Mouse (Mus musculus): ENCODE results near the gene Slc9a5. TPM values are rescaled to one million over a fixed set of nuclear protein-coding genes. Genes with fewer than 3 reads are reported as not detected.

The Slc9a5 gene
- polyA plus RNA-seq, 1 experiment, result 1.9 TPM

GRCm38 (mm10) chr8:105326968-105327367 lies 21.7 kb upstream of the Slc9a5 start:
- Histone ChIP-seq H3K4me1 (ENCODE audit: control insufficient read depth, insufficient read depth, low read length) (peaks cover 15% of the 10 kb centered on the region), H3K27me3 (replicated peaks; ENCODE audit: control insufficient read depth, insufficient read depth, low read length) (no peaks in the 10 kb centered on the region), H3K36me3 (ENCODE audit: control insufficient read depth, insufficient read depth, low read length) (peaks cover 7% of the 10 kb centered on the region), H3K27ac (ENCODE audit: insufficient read depth, low read depth, low read length) (0 out of 2 replicates have a peak overlapping the region, but pooled peaks have one; percentile 58), H3K4me3 (ENCODE audit: insufficient read depth, low read depth, low read length) (peak overlapping the region; percentile 94)
- no peak for DNase-seq
- 23% methylated on average over 6 of the region's 6 CpGs for WGBS
- TF ChIP-seq POLR2A (IDR thresholded peaks at IDR 0.05; ENCODE audit: low read depth, low read length), result no peak
- TF ChIP-seq CTCF (conservative IDR thresholded peaks at IDR 0.05; ENCODE audit: insufficient read depth, insufficient read length, low read depth, low read length), result no peak

- WGBS, result 75% methylated on average over 12 of the region's 12 CpGs
- peak; percentile 62 for DNase-seq
- Histone ChIP-seq H3K27ac (ENCODE audit: insufficient read depth, low read depth, low read length) (no peak overlapping the region), H3K27me3 (replicated peaks; ENCODE audit: control insufficient read depth, insufficient read depth, low read length) (no peaks in the 10 kb centered on the region), H3K4me3 (ENCODE audit: insufficient read depth, low read depth, low read length) (no peak overlapping the region), H3K36me3 (ENCODE audit: control insufficient read depth, insufficient read depth, low read length) (peaks cover 7% of the 10 kb centered on the region), H3K4me1 (ENCODE audit: control insufficient read depth, insufficient read depth, low read length) (peaks cover 9% of the 10 kb centered on the region)
- TF ChIP-seq CTCF (conservative IDR thresholded peaks at IDR 0.05; ENCODE audit: insufficient read depth, insufficient read length, low read depth, low read length), result no peak
- no peak for TF ChIP-seq POLR2A (IDR thresholded peaks at IDR 0.05; ENCODE audit: low read depth, low read length)
Observed at GRCm38 (mm10) chr8:105330325-105330724, 18.3 kb upstream of the Slc9a5 start.

- H3K4me1 ChIP-seq (ENCODE audit: control insufficient read depth, insufficient read depth, low read length), result peaks cover 6% of the 10 kb centered on the region
- H3K27ac ChIP-seq (ENCODE audit: insufficient read depth, low read depth, low read length), result no peak overlapping the region
- TF ChIP-seq CTCF (conservative IDR thresholded peaks at IDR 0.05; ENCODE audit: insufficient read depth, insufficient read length, low read depth, low read length) (no peak), POLR2A (IDR thresholded peaks at IDR 0.05; ENCODE audit: low read depth, low read length) (no peak)
- no peak for DNase-seq
- 91% methylated on average over 22 of the region's 22 CpGs for WGBS
- no peaks in the 10 kb centered on the region for H3K27me3 ChIP-seq (replicated peaks; ENCODE audit: control insufficient read depth, insufficient read depth, low read length)
- H3K4me3 ChIP-seq (ENCODE audit: insufficient read depth, low read depth, low read length), result no peak overlapping the region
- peaks cover 7% of the 10 kb centered on the region for H3K36me3 ChIP-seq (ENCODE audit: control insufficient read depth, insufficient read depth, low read length)
Observed at GRCm38 (mm10) chr8:105331469-105331868, 17.2 kb upstream of the Slc9a5 start.

- no peak for TF ChIP-seq POLR2A (IDR thresholded peaks at IDR 0.05; ENCODE audit: low read depth, low read length)
- TF ChIP-seq CTCF (conservative IDR thresholded peaks at IDR 0.05; ENCODE audit: insufficient read depth, insufficient read length, low read depth, low read length), result no peak
- Histone ChIP-seq H3K36me3 (ENCODE audit: control insufficient read depth, insufficient read depth, low read length) (peaks cover 7% of the 10 kb centered on the region), H3K27ac (ENCODE audit: insufficient read depth, low read depth, low read length) (no peak overlapping the region), H3K4me1 (ENCODE audit: control insufficient read depth, insufficient read depth, low read length) (peaks cover 6% of the 10 kb centered on the region), H3K27me3 (replicated peaks; ENCODE audit: control insufficient read depth, insufficient read depth, low read length) (no peaks in the 10 kb centered on the region), H3K4me3 (ENCODE audit: insufficient read depth, low read depth, low read length) (no peak overlapping the region)
- 93% methylated on average over 9 of the region's 9 CpGs for WGBS
- no peak for DNase-seq
Observed at GRCm38 (mm10) chr8:105331931-105332330, 16.7 kb upstream of the Slc9a5 start.

GRCm38 (mm10) chr8:105332523-105332922 lies 16.1 kb upstream of the Slc9a5 start:
- 59% methylated on average over 2 of the region's 2 CpGs for WGBS
- H3K27ac ChIP-seq (ENCODE audit: insufficient read depth, low read depth, low read length), result no peak overlapping the region
- H3K36me3 ChIP-seq (ENCODE audit: control insufficient read depth, insufficient read depth, low read length), result peaks cover 7% of the 10 kb centered on the region

GRCm38 (mm10) chr8:105336373-105337130 lies 12.1 kb upstream of the Slc9a5 start:
- Histone ChIP-seq H3K27me3 (replicated peaks; ENCODE audit: control insufficient read depth, insufficient read depth, low read length) (no peaks in the 10 kb centered on the region), H3K4me1 (ENCODE audit: control insufficient read depth, insufficient read depth, low read length) (no peaks in the 10 kb centered on the region), H3K4me3 (ENCODE audit: insufficient read depth, low read depth, low read length) (no peak overlapping the region), H3K27ac (ENCODE audit: insufficient read depth, low read depth, low read length) (no peak overlapping the region), H3K36me3 (ENCODE audit: control insufficient read depth, insufficient read depth, low read length) (no peaks in the 10 kb centered on the region; the same call in none of the 2 replicates)
- TF ChIP-seq CTCF (conservative IDR thresholded peaks at IDR 0.05; ENCODE audit: insufficient read depth, insufficient read length, low read depth, low read length), result no peak
- no peak for TF ChIP-seq POLR2A (IDR thresholded peaks at IDR 0.05; ENCODE audit: low read depth, low read length)
- WGBS, result 80% methylated on average over 32 of the region's 32 CpGs
- DNase-seq, result no peak

More at GRCm38 (mm10) chr8:105332523-105332922, 16.1 kb upstream of the Slc9a5 start:
- Histone ChIP-seq H3K27me3 (replicated peaks; ENCODE audit: control insufficient read depth, insufficient read depth, low read length) (no peaks in the 10 kb centered on the region), H3K4me3 (ENCODE audit: insufficient read depth, low read depth, low read length) (no peak overlapping the region), H3K4me1 (ENCODE audit: control insufficient read depth, insufficient read depth, low read length) (peaks cover 3% of the 10 kb centered on the region)
- no peak for DNase-seq
- TF ChIP-seq CTCF (conservative IDR thresholded peaks at IDR 0.05; ENCODE audit: insufficient read depth, insufficient read length, low read depth, low read length), result no peak
- no peak for TF ChIP-seq POLR2A (IDR thresholded peaks at IDR 0.05; ENCODE audit: low read depth, low read length)

GRCm38 (mm10) chr8:105338992-105339391 lies 9.7 kb upstream of the Slc9a5 start:
- Histone ChIP-seq H3K4me1 (ENCODE audit: control insufficient read depth, insufficient read depth, low read length) (no peaks in the 10 kb centered on the region), H3K36me3 (ENCODE audit: control insufficient read depth, insufficient read depth, low read length) (no peaks in the 10 kb centered on the region), H3K4me3 (ENCODE audit: insufficient read depth, low read depth, low read length) (no peak overlapping the region), H3K27me3 (replicated peaks; ENCODE audit: control insufficient read depth, insufficient read depth, low read length) (no peaks in the 10 kb centered on the region), H3K27ac (ENCODE audit: insufficient read depth, low read depth, low read length) (no peak overlapping the region)
- no peak for TF ChIP-seq POLR2A (IDR thresholded peaks at IDR 0.05; ENCODE audit: low read depth, low read length)
- TF ChIP-seq CTCF (conservative IDR thresholded peaks at IDR 0.05; ENCODE audit: insufficient read depth, insufficient read length, low read depth, low read length), result no peak
- 52% methylated on average over 4 of the region's 4 CpGs for WGBS
- no peak for DNase-seq

All from kidney, adult 2 months (tissue).